Mouse (Mus musculus) B cell, adult 2 months (primary cell): Measurements from ENCODE around the gene Olfr806.

Experiments used
- DNase-seq, 2 experiments: peaks; one replicate each; pipeline ENCODE4 v3.0.0; 2022

The Olfr806 gene

DNA sequence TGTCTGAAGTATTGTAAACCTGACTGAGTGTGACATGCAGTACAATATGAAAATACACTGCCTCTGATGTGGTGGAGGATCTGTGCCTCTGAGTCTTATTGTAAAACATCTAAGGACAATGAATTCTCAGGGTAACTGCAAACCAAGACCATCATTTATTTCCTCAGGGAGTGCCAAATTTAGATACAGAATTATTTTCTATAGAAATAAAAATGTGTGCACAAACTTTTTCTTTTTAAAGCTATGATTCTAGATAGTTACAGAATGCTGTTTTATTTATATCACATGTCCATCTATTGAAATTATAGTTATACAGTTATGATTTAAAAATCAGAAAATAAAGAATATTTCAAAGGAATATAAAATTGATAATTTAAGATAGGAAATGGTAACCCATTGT lies at the start of gene Olfr806:
Gene Olfr806, minus strand, starts transcription at position 101 of the 400 bp plus-strand sequence.
- DNase-seq: no peak

DNA sequence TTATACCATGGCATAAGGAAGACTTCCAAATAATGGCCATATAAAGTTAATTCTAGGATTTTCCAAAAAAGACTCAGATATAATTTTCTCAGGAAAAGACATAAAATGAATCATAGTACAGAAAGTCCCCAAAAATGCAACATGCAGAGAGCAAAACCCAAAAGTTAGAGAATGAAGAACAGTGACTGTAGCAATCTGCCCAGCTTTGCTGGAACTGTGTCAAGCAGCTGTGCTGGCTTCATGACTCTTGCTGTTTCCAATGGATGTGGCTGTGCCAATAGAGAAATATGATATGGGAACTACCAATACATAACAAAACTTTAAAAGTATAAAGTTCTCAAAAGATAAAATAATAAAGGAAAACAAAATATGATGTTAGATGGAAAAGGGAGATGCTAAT lies 36.4 kb upstream of the Olfr806 start:
- DNase-seq: no peak

DNA sequence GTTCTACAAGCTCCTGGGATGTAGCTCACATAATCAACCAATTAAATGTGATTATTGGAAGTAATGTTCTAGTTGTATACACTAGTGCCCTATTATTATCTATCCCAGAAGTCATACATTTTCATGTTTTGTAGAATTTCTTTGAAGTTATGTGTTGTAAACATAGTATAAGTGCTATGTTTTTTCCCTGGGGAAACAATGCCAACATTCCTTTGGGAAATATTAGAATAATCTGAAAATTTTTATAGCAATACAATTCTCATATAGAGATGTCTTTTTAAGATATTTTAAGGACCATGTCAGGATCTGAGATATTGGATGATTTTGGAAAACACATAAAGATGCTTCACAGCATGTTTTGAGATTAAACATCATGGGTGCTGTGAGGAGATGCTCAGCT lies 32.6 kb upstream of the Olfr806 start, which contains the start of gene Olfr809:
Gene Olfr809, plus strand, starts transcription at position 301 of the 400 bp plus-strand sequence.
- no peak for DNase-seq

DNA sequence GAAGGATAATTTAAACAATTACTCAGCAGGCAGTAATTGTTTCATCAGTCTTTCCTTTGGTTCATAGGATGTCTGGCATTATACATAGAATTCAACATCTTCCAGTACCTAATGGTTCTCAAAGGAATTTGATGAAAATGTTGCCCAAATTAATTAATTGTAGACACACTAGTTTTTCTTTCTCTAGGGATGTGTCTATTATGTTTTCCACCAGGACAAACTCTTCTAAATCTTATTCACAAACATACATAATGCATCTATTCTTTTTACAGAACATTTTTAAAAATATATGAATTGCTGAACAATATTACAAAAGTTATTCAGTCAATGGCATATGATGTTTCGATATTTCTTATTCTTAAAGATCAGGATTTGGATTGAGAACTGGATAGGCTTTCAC lies 23.5 kb upstream of the Olfr806 start, which contains the start of gene Olfr808:
Gene Olfr808, plus strand, starts transcription at position 301 of the 400 bp plus-strand sequence.
- no peak for DNase-seq

DNA sequence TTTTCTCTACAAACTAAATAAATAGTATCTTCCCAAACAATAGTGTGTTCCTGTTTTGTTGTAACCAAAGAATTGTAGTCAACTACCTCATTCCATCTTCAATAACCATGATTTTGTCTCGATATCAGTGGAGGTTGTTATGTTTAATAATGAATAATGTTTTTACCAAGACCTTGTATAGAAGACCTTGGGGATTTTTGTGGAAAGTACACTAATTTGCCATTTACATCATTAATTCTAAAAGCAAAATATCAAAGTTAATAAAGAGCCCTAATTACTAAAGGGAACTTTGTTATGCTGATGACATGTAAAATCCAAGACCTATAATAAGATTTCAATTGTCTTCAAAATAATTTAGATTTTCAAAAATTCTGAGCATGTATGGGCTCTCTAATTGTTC lies 16.0 kb upstream of the Olfr806 start, which contains the start of gene Olfr807:
Gene Olfr807, minus strand, starts transcription at position 101 of the 400 bp plus-strand sequence.
- DNase-seq: no peak

DNA sequence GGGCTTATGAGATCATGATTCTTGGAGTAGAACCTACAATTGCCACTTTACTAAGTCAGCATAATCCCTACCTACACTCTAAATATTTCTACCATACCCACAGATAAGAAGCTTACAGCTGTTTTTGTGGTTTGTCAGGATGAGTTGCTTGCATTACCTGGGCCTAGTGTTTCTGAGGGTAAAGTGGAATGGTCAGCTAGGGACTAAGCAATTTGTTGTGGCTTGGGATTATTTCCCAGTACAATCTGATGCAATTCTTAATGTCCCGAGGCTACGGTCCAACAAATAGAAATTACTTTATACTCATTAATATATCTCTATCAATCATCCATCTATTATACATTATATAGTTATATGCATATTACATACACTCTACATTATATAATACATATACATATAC lies 12.4 kb downstream of the Olfr806 start, which contains the start of gene Olfr805:
Gene Olfr805, minus strand, starts transcription at position 101 of the 400 bp plus-strand sequence.
- no peak for DNase-seq

DNA sequence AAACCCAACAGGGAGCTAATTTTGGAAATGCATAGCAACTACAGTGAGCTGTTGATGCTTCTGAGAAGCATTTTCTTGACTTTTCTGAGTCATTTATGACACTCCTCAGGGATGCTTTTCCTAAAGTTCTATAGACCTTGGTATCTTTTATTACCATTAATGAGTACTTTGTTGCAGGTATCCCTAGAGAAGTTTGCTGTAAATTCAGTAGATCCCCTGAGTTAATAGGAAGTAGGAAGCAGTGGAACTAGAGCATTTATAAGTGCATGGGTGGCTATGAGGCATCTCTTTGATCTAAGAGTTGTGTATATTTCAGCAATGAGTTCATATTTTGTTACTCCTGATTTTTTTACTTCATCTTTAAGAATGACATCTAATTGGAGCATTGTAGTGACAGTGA lies 38.8 kb downstream of the Olfr806 start, which contains the start of gene Olfr804:
Gene Olfr804, plus strand, starts transcription at position 301 of the 400 bp plus-strand sequence.
- no peak for DNase-seq

DNA sequence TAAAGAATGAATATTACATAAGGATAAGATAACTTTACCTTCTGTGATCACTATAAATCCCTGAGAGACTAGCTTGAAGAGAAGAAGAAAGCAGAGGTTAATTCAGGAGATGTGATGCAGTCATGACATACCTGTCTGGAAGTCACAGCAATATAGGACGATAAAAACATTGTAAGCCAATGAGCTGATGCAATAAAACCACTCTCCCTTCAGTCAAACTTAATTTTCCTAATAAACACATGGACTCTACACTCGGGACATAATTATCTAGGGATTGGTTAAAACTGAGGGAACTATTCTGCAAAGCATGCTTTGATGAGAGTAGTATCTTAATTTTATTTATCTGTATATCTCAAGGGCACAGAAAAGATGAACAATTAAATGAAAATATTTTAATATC lies 47.5 kb downstream of the Olfr806 start, which contains the start of gene Olfr803:
Gene Olfr803, minus strand, starts transcription at position 101 of the 400 bp plus-strand sequence.
- DNase-seq: no peak

DNA sequence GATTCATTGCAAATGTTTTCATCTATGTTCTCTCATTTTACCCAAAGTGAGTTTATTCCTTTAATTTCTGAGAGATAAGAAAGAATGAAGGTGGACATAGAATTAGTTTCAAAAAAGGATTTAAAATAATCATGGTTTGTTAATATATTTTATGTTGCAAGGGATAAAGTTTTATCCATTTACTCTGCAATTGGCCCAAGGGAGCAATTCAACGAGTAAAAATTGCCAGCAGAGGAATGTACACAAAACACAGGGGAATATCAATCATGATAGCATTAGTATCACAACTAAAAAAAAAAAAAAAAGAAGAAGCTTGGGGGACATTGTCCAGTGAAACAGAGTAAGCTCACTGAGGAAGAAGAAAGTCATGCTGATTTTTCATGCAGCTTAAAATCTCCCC lies 53.7 kb downstream of the Olfr806 start, which contains the start of gene Olfr802:
Gene Olfr802, minus strand, starts transcription at position 101 of the 400 bp plus-strand sequence.
- no peak for DNase-seq
